Mouse (Mus musculus): ENCODE results near the gene Opa3.

The Opa3 gene

GRCm38 (mm10) chr7:19246855-19247254 lies 18.7 kb downstream of the Opa3 start:
- DNase-seq (ENCODE audit: low read depth, low spot score): no peak

- DNase-seq (ENCODE audit: low read depth, low spot score): no peak
Observed at GRCm38 (mm10) chr7:19247511-19247910, 19.4 kb downstream of the Opa3 start.

DNA sequence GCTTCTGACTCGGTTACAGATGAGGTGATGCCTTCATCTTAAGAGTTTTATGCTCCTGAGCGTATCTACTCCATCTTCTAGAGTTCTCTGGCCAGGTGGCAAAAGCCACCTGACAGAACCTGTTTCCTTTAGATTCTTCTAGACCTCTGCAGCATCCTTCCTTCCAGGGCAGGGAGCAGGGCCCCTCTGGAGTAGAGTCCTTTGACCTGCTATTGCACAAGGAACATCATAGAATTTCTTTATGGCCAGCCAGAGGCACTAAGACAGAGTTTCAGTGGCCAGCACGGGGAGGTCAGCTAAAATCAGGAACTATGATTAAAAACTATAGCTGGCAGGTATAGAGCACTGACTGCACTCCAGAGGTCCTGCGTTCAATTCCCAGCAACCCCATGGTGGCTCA lies 23.9 kb downstream of the Opa3 start:
- no peak for DNase-seq (ENCODE audit: low read depth, low spot score)

DNA sequence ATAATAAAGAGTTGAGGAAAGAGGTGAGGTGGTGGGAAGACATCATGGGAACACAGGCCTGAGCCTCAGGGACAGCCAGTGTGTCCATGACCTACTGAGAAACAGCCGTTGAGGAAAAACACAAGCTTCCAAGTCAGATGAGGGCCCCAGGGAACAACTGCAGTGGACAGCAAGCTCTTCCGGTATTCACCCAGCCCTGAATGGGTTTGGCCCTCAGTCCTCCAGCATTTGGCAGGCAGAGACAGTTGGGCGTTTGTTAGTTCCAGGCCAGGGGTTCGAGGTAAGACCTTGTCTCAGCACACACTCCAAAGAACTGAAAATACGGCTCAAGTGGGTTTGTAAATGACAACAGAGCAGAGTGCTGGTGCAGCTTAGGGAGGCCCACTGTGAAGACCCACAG lies 25.3 kb downstream of the Opa3 start:
- no peak for DNase-seq (ENCODE audit: low read depth, low spot score)

DNA sequence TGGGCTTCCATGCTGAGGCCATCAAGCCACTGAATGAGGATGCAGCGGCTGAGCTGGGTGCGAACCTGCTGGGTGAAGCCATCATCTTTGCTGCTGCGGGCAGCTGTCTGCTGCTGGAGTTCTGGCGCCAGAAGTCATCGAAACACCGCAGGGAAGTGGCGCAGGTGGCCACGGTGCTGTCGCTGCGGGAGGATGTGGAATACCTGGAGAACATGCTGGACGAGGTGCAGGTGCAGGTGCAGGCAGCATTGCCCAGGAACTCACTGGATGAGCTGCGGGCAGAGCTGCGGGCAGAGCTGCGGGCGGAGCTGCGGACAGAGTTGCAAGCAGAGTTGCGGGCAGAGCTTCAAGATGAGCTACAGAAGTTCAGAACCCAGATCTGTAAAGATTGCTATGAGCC lies 27.3 kb downstream of the Opa3 start:
- no peak for DNase-seq (ENCODE audit: low read depth, low spot score)

- DNase-seq (ENCODE audit: low read depth, low spot score): peak; percentile 52
Observed at GRCm38 (mm10) chr7:19256567-19256966, 28.4 kb downstream of the Opa3 start.

GRCm38 (mm10) chr7:19257390-19258022 lies 29.4 kb downstream of the Opa3 start:
- peak; percentile 36 for DNase-seq (ENCODE audit: low read depth, low spot score)

GRCm38 (mm10) chr7:19258336-19258735 lies 30.2 kb downstream of the Opa3 start:
- DNase-seq (ENCODE audit: low read depth, low spot score): no peak

DNA sequence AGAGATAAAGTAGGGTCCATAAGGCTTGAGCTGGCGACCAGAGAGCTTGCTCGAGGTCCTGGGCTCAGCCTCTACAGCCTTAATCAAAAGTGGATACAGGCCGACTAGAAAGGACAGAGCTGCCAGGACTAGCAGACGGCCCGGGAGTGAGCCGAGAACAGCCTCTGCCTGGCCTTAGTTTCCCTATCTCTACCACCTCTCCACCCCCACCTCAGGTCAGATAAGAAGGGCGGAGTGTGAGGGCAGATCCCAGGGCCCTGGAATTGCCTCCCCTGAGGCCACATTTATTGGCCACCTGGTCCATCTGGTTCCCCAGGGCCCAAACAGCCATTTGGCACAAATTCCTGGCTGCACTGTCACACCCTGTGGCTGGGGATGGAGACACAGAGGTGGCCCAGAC lies 37.0 kb downstream of the Opa3 start:
- DNase-seq (ENCODE audit: low read depth, low spot score): no peak

DNA sequence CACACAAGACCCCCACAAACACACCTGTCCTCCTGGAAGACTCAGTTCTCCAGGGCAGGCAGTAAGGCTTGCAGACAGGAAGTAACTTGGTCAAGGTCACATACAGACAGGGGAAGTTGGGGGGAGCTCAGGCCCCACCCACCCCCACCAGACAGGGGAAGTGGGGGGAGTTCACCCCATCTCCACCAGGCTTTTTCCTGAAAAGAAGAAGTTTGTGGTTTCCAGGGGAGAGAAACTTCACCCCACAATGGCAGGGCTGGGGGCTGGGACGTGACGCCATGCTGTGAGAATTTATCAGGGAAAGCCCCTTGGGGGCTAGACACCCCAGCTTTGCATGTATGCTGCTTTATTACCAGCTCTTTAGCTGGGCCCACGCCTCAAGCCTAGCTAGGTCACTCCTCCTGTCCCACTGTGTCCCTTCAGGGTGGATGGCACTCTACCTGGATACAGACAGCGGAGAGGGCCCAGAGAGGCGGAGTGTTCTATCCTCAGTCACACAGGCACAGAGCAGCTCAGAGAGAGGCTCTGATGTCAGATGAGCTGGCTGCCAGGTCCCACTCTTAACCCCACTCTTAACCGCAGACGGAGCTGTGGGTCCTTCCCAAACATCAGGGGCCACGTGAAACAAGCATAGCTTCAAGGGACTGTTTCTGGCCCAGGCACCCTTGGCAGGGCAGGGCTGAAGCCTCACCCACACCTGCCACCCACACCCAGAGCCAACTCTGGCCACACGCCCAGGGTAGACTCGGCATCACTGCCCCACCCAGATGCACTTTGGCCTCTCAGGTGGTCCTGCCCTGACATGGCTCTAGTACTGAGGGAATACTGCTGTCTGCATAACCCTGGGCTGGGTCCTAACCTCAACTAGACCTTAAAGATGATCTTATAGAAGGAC lies 38.0 kb downstream of the Opa3 start:
- peak; percentile 80 for DNase-seq (ENCODE audit: low read depth, low spot score)

GRCm38 (mm10) chr7:19267051-19267450 lies 38.9 kb downstream of the Opa3 start:
- peak; percentile 43 for DNase-seq (ENCODE audit: low read depth, low spot score)

DNA sequence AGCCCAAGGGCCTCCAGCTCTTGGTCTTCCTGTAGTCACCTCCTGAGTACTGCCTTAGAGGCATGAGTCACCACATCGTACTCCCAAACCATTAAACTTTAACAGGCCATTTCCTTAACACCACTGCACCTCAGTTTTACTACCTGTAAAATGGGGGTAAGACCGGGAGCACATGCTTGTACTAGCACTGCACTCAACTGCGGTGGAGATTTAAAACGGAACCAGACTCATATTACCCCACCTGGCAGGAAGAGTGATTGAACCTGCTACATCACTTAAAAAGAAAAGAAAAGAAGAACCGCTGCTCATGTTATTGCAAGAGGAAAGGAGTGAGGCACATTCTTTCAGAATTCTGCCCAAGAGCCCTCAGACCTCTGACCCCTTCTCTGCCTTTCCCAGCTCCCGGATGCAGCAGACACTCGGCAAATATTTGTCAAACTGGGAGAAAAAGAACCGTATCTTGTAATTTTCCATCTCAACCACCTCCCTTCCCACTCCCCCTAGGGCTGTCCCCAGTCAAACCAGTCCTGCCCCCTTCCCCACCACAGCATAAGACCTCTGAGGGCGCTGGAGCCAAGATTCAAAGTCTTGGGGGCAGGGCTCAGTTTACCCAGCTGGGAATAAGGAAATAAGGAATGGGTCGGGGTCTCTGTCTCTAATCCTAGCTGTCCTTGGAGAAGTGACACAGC lies 41.0 kb downstream of the Opa3 start:
- peak; percentile 66 for DNase-seq (ENCODE audit: low read depth, low spot score)

DNA sequence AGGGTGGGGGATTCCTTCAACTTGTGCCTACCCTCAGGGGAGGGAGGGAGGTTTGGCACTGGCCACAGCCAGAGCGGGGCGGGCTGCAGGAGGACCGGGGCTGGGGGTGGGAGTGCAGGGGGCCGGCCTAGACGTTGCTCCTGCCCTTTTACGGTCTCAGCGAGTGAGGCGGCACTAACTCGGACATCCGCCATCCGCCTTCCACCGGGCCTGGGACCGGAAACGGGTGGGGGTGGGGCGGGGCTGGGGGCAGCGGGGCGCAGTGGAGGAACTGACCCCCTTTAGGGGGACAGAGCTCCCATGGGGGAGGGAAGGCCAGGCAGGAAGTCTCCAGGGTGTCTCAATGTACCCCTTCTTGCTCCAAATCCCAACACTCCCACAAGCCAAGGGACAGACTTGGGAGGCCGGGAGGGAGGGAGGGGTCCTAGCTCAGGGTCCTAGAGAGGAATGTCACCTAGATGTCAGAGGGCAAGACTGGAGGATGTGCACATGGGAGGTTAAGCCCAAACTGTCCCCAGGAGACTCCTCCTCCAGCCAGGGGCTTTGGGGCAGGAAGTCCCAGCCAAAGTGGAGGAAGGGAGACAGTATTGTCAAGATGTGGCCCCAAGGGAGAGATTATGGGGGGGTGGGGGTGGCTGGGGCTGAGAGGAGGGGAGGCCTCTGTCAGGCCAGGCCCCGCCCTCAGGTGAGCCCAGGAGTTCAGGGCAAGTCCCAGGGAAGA lies 41.7 kb downstream of the Opa3 start:
- peak; percentile 68 for DNase-seq (ENCODE audit: low read depth, low spot score)

GRCm38 (mm10) chr7:19270509-19271237 lies 42.5 kb downstream of the Opa3 start:
- peak; percentile 59 for DNase-seq (ENCODE audit: low read depth, low spot score)

DNA sequence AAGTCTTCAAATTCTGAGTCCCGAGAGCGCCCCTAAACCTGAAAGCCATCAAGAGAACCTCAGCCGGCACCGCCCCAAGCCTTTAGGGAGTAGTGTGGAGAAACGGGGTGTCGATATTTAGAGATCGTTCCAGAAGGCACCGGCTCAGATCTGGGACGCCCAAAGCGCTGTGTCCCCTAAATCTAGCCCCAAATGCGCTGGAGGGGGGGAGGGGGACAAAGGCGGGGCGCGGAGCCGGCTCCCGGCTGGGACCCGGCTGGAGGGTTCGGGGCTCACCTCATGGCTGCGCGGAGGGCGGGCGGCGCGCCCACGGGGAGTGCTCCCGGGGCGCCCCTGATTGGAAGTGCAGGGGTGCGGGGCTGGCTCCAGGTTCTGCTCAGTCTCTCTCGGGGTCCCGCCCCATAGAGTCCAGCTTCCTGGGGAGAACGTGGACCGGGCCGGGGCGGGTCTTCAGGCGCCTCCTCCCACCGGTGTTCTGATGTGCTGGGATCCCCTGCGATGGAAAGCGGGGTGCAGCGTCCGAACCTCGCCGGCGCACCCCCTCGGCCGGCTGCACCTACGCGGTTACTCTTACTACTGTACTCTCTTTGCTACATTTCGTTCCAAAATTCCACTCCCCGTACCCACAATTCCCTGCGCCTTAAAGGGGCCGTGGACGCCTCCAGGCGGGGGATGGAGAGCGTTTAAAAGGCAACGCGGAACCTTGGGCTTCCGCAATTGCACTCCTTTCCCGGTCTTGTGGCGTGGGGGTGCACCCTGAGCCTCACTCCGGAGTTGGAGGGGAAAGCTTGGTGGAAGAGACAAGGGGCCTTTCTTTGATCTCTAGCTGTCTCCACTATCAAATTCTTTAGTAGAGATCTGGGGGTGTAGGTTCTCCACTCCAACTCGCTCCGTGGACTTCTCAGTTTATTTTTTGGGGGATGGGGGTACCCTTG lies 43.4 kb downstream of the Opa3 start, which contains the start of gene Vasp:
Vasp (minus strand) TSS at position 580 of the 935 bp plus-strand sequence.
- DNase-seq (ENCODE audit: low read depth, low spot score): peak; percentile 93

- DNase-seq (ENCODE audit: low read depth, low spot score): peak; percentile 94
Observed at GRCm38 (mm10) chr7:19272173-19272764, 44.1 kb downstream of the Opa3 start.

GRCm38 (mm10) chr7:19276253-19276652 lies 48.1 kb downstream of the Opa3 start:
- DNase-seq (ENCODE audit: low read depth, low spot score): no peak

- no peak for DNase-seq (ENCODE audit: low read depth, low spot score)
Observed at GRCm38 (mm10) chr7:19279052-19279451, 50.9 kb downstream of the Opa3 start.

DNA sequence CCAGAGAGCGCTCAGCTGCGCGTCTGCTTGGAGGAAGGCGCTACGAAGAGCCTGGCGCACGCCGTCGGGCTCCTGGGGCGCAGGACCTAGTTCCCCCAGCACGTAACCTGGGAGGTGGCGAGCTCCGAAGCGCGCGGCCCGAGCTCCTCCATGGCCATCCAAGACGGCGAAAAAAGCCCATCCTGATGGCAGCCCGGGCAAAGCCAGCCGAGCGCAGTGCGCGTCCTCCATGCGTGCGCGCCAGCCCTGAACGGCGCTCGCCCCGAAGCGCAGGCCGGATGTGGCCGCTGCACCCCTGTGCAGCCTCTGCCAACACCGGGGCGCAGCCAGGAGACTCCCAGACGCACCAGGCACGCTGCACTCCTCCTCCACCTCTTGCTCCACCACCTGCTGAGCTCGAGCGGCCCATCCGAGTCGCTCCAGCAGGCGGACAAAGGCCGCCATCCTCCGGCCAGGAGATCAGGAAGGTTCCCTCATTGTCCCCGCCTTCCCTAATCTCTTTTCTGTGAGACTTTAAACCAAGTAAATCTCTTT lies 51.5 kb downstream of the Opa3 start, which contains the start of gene Ppm1n:
Ppm1n (minus strand) TSS at position 484 of the 534 bp plus-strand sequence.
- peak; percentile 68 for DNase-seq (ENCODE audit: low read depth, low spot score)
